Mouse (Mus musculus) lung, embryonic 16.5 days (tissue): ENCODE measurements at regions not wholly inside any gene's neighbourhood (a gene's known extent, or its start where the extent isn't known, plus 50 kb on each side); places are given as distances from the start of the nearest gene placed in this dataset.
A peak's percentile ranks its signal among the peaks of the same experiment; 100 is the strongest.
"Not testable (repeated sequence)": the region's sequence is repeated elsewhere in the genome, so short reads cannot be mapped to it uniquely, and the experiment has no call there.

Experiments
- ATAC-seq: fragments of 200-750 bp; cut with Nextera tagmentation; 2 replicates; pipeline ENCODE4 v1.8.0; 2017; ENCODE audit warnings: low read depth, mild to moderate bottlenecking, moderate library complexity
- H3K27ac ChIP-seq: fragments of 300-500 bp; sonication (generic); 2 replicates; pipeline ENCODE4 v1.5.1; 2014; ENCODE audit warnings: mild to moderate bottlenecking, control low read depth, low read length
- H3K27me3 ChIP-seq: fragments of 300-500 bp; sonication (generic); 2 replicates; pipeline ENCODE4 v1.6.1; 2014; ENCODE audit warnings: low read depth, low read length, mixed read lengths; ENCODE audit not compliant: control insufficient read depth, insufficient read depth
- H3K36me3 ChIP-seq: fragments of 300-500 bp; sonication (generic); 2 replicates; pipeline ENCODE4 v1.6.1; 2014; ENCODE audit warnings: low read length; ENCODE audit not compliant: control insufficient read depth, insufficient read depth
- H3K4me1 ChIP-seq: fragments of 300-500 bp; sonication (generic); replicated peaks from 2 replicates; pipeline ENCODE4 v1.6.1; 2014; ENCODE audit warnings: low read length, mixed read lengths; ENCODE audit not compliant: control insufficient read depth, insufficient read depth
- H3K4me2 ChIP-seq: fragments of 300-500 bp; sonication (generic); 2 replicates; pipeline ENCODE4 v1.6.1; 2014; ENCODE audit warnings: low read depth, low read length, control low read depth
- H3K4me3 ChIP-seq: fragments of 300-500 bp; sonication (generic); 2 replicates; pipeline ENCODE4 v1.5.1; 2014; ENCODE audit warnings: mild to moderate bottlenecking, low read length, control low read depth
- H3K9ac ChIP-seq: fragments of 300-500 bp; sonication (generic); 2 replicates; pipeline ENCODE4 v1.6.1; 2014; ENCODE audit warnings: low read length, control low read depth
- H3K9me3 ChIP-seq: fragments of 300-500 bp; sonication (generic); 2 replicates; pipeline ENCODE4 v1.6.1; 2016; ENCODE audit warnings: low read length; ENCODE audit not compliant: control insufficient read depth
- WGBS: fragments of 180-500 bp; shearing (Covaris S2); extraction: QIAGEN DNeasy Blood & Tissue Kit; methylation state at CpG from one replicate; pipeline ENCODE4 v1.1.7; 2014; 5-methylcytosine and 5-hydroxymethylcytosine counted together

- no peak overlapping the region for H3K4me3 ChIP-seq
- no peaks in the 10 kb centered on the region for H3K4me1 ChIP-seq
- no peak overlapping the region for H3K4me2 ChIP-seq
- no peak overlapping the region for H3K9ac ChIP-seq
- H3K27me3 ChIP-seq: no peaks in the 10 kb centered on the region
- H3K36me3 ChIP-seq: no peaks in the 10 kb centered on the region
- no peak for ATAC-seq
- no peaks in the 10 kb centered on the region for H3K9me3 ChIP-seq
- H3K27ac ChIP-seq: no peak overlapping the region
- WGBS: 56% methylated on average over 4 of the region's 4 CpGs
Observed at GRCm38 (mm10) chr10:26567613-26568012, 185.6 kb upstream of the Arhgap18 start.

GRCm38 (mm10) chr10:26570468-26570867 is 182.8 kb upstream of the Arhgap18 start:
- H3K4me3 ChIP-seq: no peak overlapping the region
- H3K4me2 ChIP-seq: no peak overlapping the region
- H3K36me3 ChIP-seq: no peaks in the 10 kb centered on the region
- no peaks in the 10 kb centered on the region for H3K4me1 ChIP-seq
- no peaks in the 10 kb centered on the region for H3K9me3 ChIP-seq
- ATAC-seq: no peak
- no peak overlapping the region for H3K27ac ChIP-seq
- no peaks in the 10 kb centered on the region for H3K27me3 ChIP-seq
- WGBS: 82% methylated on average over 5 of the region's 5 CpGs
- no peak overlapping the region for H3K9ac ChIP-seq

GRCm38 (mm10) chr10:26571377-26571776 is 181.8 kb upstream of the Arhgap18 start:
- WGBS: 35% methylated on average over 1 of the region's 1 CpGs

GRCm38 (mm10) chr10:26576153-26576552 is 177.1 kb upstream of the Arhgap18 start:
- no peak overlapping the region for H3K4me3 ChIP-seq
- H3K27me3 ChIP-seq: no peaks in the 10 kb centered on the region
- no peaks in the 10 kb centered on the region for H3K9me3 ChIP-seq
- WGBS: 76% methylated on average over 3 of the region's 3 CpGs
- H3K4me1 ChIP-seq: no peaks in the 10 kb centered on the region
- no peaks in the 10 kb centered on the region for H3K36me3 ChIP-seq
- H3K9ac ChIP-seq: no peak overlapping the region
- no peak overlapping the region for H3K4me2 ChIP-seq
- ATAC-seq: no peak
- H3K27ac ChIP-seq: no peak overlapping the region

More at GRCm38 (mm10) chr10:26571377-26571776, 181.8 kb upstream of the Arhgap18 start:
- no peaks in the 10 kb centered on the region for H3K4me1 ChIP-seq
- no peak overlapping the region for H3K27ac ChIP-seq
- H3K9ac ChIP-seq: no peak overlapping the region
- no peak overlapping the region for H3K4me2 ChIP-seq
- H3K27me3 ChIP-seq: no peaks in the 10 kb centered on the region
- ATAC-seq: no peak
- no peak overlapping the region for H3K4me3 ChIP-seq
- no peaks in the 10 kb centered on the region for H3K36me3 ChIP-seq
- H3K9me3 ChIP-seq: no peaks in the 10 kb centered on the region

GRCm38 (mm10) chr10:26577087-26577486 is 176.1 kb upstream of the Arhgap18 start:
- no peak for ATAC-seq
- WGBS: 93% methylated on average over 2 of the region's 2 CpGs
- Histone ChIP-seq H3K27ac (no peak overlapping the region), H3K9me3 (no peaks in the 10 kb centered on the region), H3K4me3 (no peak overlapping the region), H3K36me3 (no peaks in the 10 kb centered on the region), H3K9ac (no peak overlapping the region), H3K4me2 (no peak overlapping the region), H3K27me3 (no peaks in the 10 kb centered on the region), H3K4me1 (no peaks in the 10 kb centered on the region)

GRCm38 (mm10) chr10:26585106-26585505 is 168.1 kb upstream of the Arhgap18 start:
- H3K27me3 ChIP-seq: no peaks in the 10 kb centered on the region

GRCm38 (mm10) chr10:26607081-26607480 is 146.1 kb upstream of the Arhgap18 start:
- not testable (repeated sequence) for H3K9me3 ChIP-seq, H3K4me3 ChIP-seq, H3K36me3 ChIP-seq, H3K27ac ChIP-seq, H3K4me1 ChIP-seq, H3K9ac ChIP-seq, ATAC-seq, H3K27me3 ChIP-seq, H3K4me2 ChIP-seq
- 66% methylated on average over 4 of the region's 4 CpGs for WGBS

More at GRCm38 (mm10) chr10:26585106-26585505, 168.1 kb upstream of the Arhgap18 start:
- Histone ChIP-seq H3K4me1 (no peaks in the 10 kb centered on the region), H3K4me3 (no peak overlapping the region), H3K4me2 (no peak overlapping the region), H3K9ac (no peak overlapping the region), H3K9me3 (0 out of 2 replicates have a peak, but pooled peaks cover 6% of the 10 kb centered on the region), H3K36me3 (no peaks in the 10 kb centered on the region), H3K27ac (no peak overlapping the region)
- ATAC-seq: no peak
- WGBS: 73% methylated on average over 2 of the region's 2 CpGs

- ATAC-seq: no peak
- no peaks in the 10 kb centered on the region for H3K36me3 ChIP-seq
- H3K4me1 ChIP-seq: no peaks in the 10 kb centered on the region
- H3K9ac ChIP-seq: no peak overlapping the region
- H3K9me3 ChIP-seq: no peaks in the 10 kb centered on the region
- H3K27ac ChIP-seq: no peak overlapping the region
- no peak overlapping the region for H3K4me3 ChIP-seq
- H3K4me2 ChIP-seq: no peak overlapping the region
- no peaks in the 10 kb centered on the region for H3K27me3 ChIP-seq
Observed at GRCm38 (mm10) chr10:26611246-26611645, 142.0 kb upstream of the Arhgap18 start.

GRCm38 (mm10) chr10:26630196-26630760 is 122.9 kb upstream of the Arhgap18 start:
- H3K9ac ChIP-seq: no peak overlapping the region
- no peak overlapping the region for H3K27ac ChIP-seq
- H3K36me3 ChIP-seq: no peaks in the 10 kb centered on the region
- peak; percentile 72 for ATAC-seq
- H3K4me2 ChIP-seq: no peak overlapping the region
- H3K9me3 ChIP-seq: no peaks in the 10 kb centered on the region
- 59% methylated on average over 4 of the region's 4 CpGs for WGBS
- no peaks in the 10 kb centered on the region for H3K27me3 ChIP-seq
- H3K4me3 ChIP-seq: no peak overlapping the region
- no peaks in the 10 kb centered on the region for H3K4me1 ChIP-seq

GRCm38 (mm10) chr10:26632266-26632665 is 121.0 kb upstream of the Arhgap18 start:
- Histone ChIP-seq H3K4me2 (no peak overlapping the region), H3K36me3 (no peaks in the 10 kb centered on the region), H3K27me3 (no peaks in the 10 kb centered on the region), H3K4me1 (no peaks in the 10 kb centered on the region), H3K27ac (no peak overlapping the region), H3K9me3 (no peaks in the 10 kb centered on the region), H3K4me3 (no peak overlapping the region), H3K9ac (no peak overlapping the region)
- 92% methylated on average over 5 of the region's 5 CpGs for WGBS
- no peak for ATAC-seq
